Mouse (Mus musculus) kidney, postnatal 0 days (tissue): ENCODE data around the gene Cyp2d10. TPM values are rescaled to one million over a fixed set of nuclear protein-coding genes. Genes with fewer than 3 reads are reported as not detected.
"Not testable (repeated sequence)": the region's sequence is repeated elsewhere in the genome, so short reads cannot be mapped to it uniquely, and the experiment has no call there.

Experiments
- ATAC-seq: fragments of 200-750 bp; cut with Nextera tagmentation; replicated peaks from 2 replicates; pipeline ENCODE4 v1.8.0; 2017; ENCODE audit warnings: low read depth, moderate number of reproducible peaks, moderate TSS enrichment, moderate library complexity; ENCODE audit not compliant: low FRiP score
- DNase-seq: peaks from one replicate; pipeline ENCODE4 v3.0.0-alpha.2; 2016; ENCODE audit warnings: low spot score
- H3K27ac ChIP-seq: fragments of 300-500 bp; sonication (generic); 2 replicates; pipeline ENCODE4 v1.5.1; 2014; ENCODE audit warnings: mild to moderate bottlenecking
- H3K27me3 ChIP-seq: fragments of 300-500 bp; sonication (generic); 2 replicates; pipeline ENCODE4 v1.6.1; 2014; ENCODE audit warnings: low read length, mixed read lengths; ENCODE audit not compliant: insufficient read depth
- H3K36me3 ChIP-seq: fragments of 300-500 bp; sonication (generic); 2 replicates; pipeline ENCODE4 v1.6.1; 2014; ENCODE audit warnings: low read length, mixed read lengths; ENCODE audit not compliant: insufficient read depth
- H3K4me1 ChIP-seq: fragments of 300-500 bp; sonication (generic); replicated peaks from 2 replicates; pipeline ENCODE4 v1.6.1; 2014; ENCODE audit warnings: antibody characterized with exemption, low read length, mixed read lengths; ENCODE audit not compliant: insufficient read depth
- H3K4me2 ChIP-seq: fragments of 300-500 bp; sonication (generic); 2 replicates; pipeline ENCODE4 v1.6.1; 2014; ENCODE audit warnings: mild to moderate bottlenecking, low read length, moderate library complexity, mixed read lengths
- H3K4me3 ChIP-seq: fragments of 300-500 bp; sonication (generic); replicated peaks from 2 replicates; pipeline ENCODE4 v1.5.1; 2014; ENCODE audit warnings: low read depth, low read length
- H3K9ac ChIP-seq: fragments of 300-500 bp; sonication (generic); 2 replicates; pipeline ENCODE4 v1.6.1; 2014; ENCODE audit warnings: low read depth, low read length
- H3K9me3 ChIP-seq: fragments of 300-500 bp; sonication (generic); replicated peaks from 2 replicates; pipeline ENCODE4 v1.6.1; 2016; ENCODE audit warnings: low read length, inconsistent platforms, mixed read lengths
- CTCF ChIP-seq: IDR thresholded peaks from 2 replicates; pipeline ENCODE4 v1.5.1; 2016; ENCODE audit warnings: antibody characterized with exemption, low read depth, mild to moderate bottlenecking, moderate library complexity
- WGBS: fragments of 180-500 bp; shearing (Covaris S2); extraction: QIAGEN DNeasy Blood & Tissue Kit; methylation state at CpG from one replicate; pipeline ENCODE4 v1.1.7; 2014; 5-methylcytosine and 5-hydroxymethylcytosine counted together
- polyA plus RNA-seq: library from polyadenylated mRNA; unstranded; fragments of >200 nt; fragmentation: Nextera tagmentation; extraction: Ambion mirVana; gene quantifications from 2 replicates; pipeline ENCODE4 v1.2.1, GENCODE M21; 2015

The Cyp2d10 gene
- polyA plus RNA-seq, 1 experiment from 2014 or later: 0.12 TPM

- H3K36me3 ChIP-seq: peaks cover 6% of the 10 kb centered on the region; the same call in 1 of the 2 replicates
- no peak overlapping the region for H3K4me3 ChIP-seq
These were observed 38.8 kb downstream of the Cyp2d10 start for GRCm38 (mm10) chr15:82368146-82368545.

GRCm38 (mm10) chr15:82364561-82364960 lies 42.4 kb downstream of the Cyp2d10 start:
- 7% methylated on average over 6 of the region's 9 CpGs for WGBS
- H3K9ac ChIP-seq, ATAC-seq, H3K36me3 ChIP-seq, H3K27ac ChIP-seq, H3K4me1 ChIP-seq, H3K9me3 ChIP-seq, H3K4me3 ChIP-seq, H3K27me3 ChIP-seq, DNase-seq: not testable (repeated sequence)
- 0 out of 2 replicates have a peak overlapping the region, but pooled peaks have one; percentile 21 for H3K4me2 ChIP-seq

More at GRCm38 (mm10) chr15:82368146-82368545, 38.8 kb downstream of the Cyp2d10 start:
- Histone ChIP-seq H3K9ac (no peak overlapping the region), H3K27me3 (no peaks in the 10 kb centered on the region), H3K4me1 (no peaks in the 10 kb centered on the region), H3K9me3 (no peaks in the 10 kb centered on the region), H3K27ac (no peak overlapping the region), H3K4me2 (no peak overlapping the region)
- TF ChIP-seq CTCF: no peak
- WGBS: 89% methylated on average over 4 of the region's 4 CpGs
- ATAC-seq (no peak), DNase-seq (no peak)

- H3K4me2 ChIP-seq, H3K9ac ChIP-seq, H3K4me3 ChIP-seq, H3K4me1 ChIP-seq, H3K27me3 ChIP-seq, H3K27ac ChIP-seq, H3K9me3 ChIP-seq, DNase-seq, ATAC-seq, H3K36me3 ChIP-seq: not testable (repeated sequence)
- 41% methylated on average over 7 of the region's 12 CpGs for WGBS
These were observed 43.2 kb downstream of the Cyp2d10 start for GRCm38 (mm10) chr15:82363801-82364200.

- no peak for TF ChIP-seq CTCF
- ATAC-seq (peak; percentile 59; the same call in 1 of the 2 replicates), DNase-seq (peak; percentile 70)
- no peak overlapping the region for H3K4me3 ChIP-seq
- H3K27ac ChIP-seq: peak overlapping the region; percentile 79; the same call in 1 of the 2 replicates
- no peaks in the 10 kb centered on the region for H3K9me3 ChIP-seq
- no peaks in the 10 kb centered on the region for H3K36me3 ChIP-seq
- H3K27me3 ChIP-seq: no peaks in the 10 kb centered on the region
- H3K4me2 ChIP-seq: no peak overlapping the region
- 49% methylated on average over 3 of the region's 4 CpGs for WGBS
- no peak overlapping the region for H3K9ac ChIP-seq
- peaks cover 10% of the 10 kb centered on the region for H3K4me1 ChIP-seq
These were observed 44.8 kb downstream of the Cyp2d10 start for GRCm38 (mm10) chr15:82362234-82362633.

- ATAC-seq (peak; percentile 75), DNase-seq (peak; percentile 91)
- H3K27me3 ChIP-seq: no peaks in the 10 kb centered on the region
- WGBS: 54% methylated on average over 11 of the region's 11 CpGs
- H3K9ac ChIP-seq: no peak overlapping the region
- H3K4me1 ChIP-seq: peaks cover 10% of the 10 kb centered on the region
- no peak overlapping the region for H3K4me2 ChIP-seq
- no peaks in the 10 kb centered on the region for H3K36me3 ChIP-seq
- H3K4me3 ChIP-seq: no peak overlapping the region
- peak; percentile 66 for TF ChIP-seq CTCF
- H3K9me3 ChIP-seq: no peaks in the 10 kb centered on the region
- peak overlapping the region; percentile 79 for H3K27ac ChIP-seq
These were observed 45.5 kb downstream of the Cyp2d10 start for GRCm38 (mm10) chr15:82361459-82362018.

GRCm38 (mm10) chr15:82358431-82359260 lies 48.3 kb downstream of the Cyp2d10 start:
- Histone ChIP-seq H3K9me3 (no peaks in the 10 kb centered on the region), H3K4me3 (no peak overlapping the region), H3K27ac (peak overlapping the region; percentile 79), H3K4me2 (peak overlapping the region; percentile 28), H3K27me3 (no peaks in the 10 kb centered on the region), H3K4me1 (peaks cover 10% of the 10 kb centered on the region), H3K36me3 (no peaks in the 10 kb centered on the region), H3K9ac (peak overlapping the region; percentile 8; the same call in 1 of the 2 replicates)
- DNase-seq: peak; percentile 47
- TF ChIP-seq CTCF: no peak
- 47% methylated on average over 22 of the region's 22 CpGs for WGBS
- ATAC-seq: no peak
